Mouse (Mus musculus): Measurements from ENCODE around the gene Copa. TPM values are rescaled to one million over a fixed set of nuclear protein-coding genes. Genes with fewer than 3 reads are reported as not detected.

The Copa gene
- polyA plus RNA-seq, 1 experiment from 2014 or later: 260 TPM

- no peaks in the 10 kb centered on the region for H3K9me3 ChIP-seq (ENCODE audit: low read length)
- H3K27me3 ChIP-seq (ENCODE audit: insufficient read depth, low read length): no peaks in the 10 kb centered on the region
- no peak overlapping the region for H3K4me3 ChIP-seq (ENCODE audit: low read length)
- ATAC-seq (ENCODE audit: low FRiP score, low TSS enrichment): no peak
- 74% methylated on average over 5 of the region's 5 CpGs for WGBS
- H3K4me2 ChIP-seq (replicated peaks; ENCODE audit: low read depth, low read length): no peak overlapping the region
- H3K36me3 ChIP-seq (ENCODE audit: insufficient read depth, low read length): peaks cover 56% of the 10 kb centered on the region
- peaks cover 7% of the 10 kb centered on the region for H3K4me1 ChIP-seq (ENCODE audit: insufficient read depth, low read length)
- no peak overlapping the region for H3K27ac ChIP-seq (ENCODE audit: low read length)
- no peak overlapping the region for H3K9ac ChIP-seq (replicated peaks; ENCODE audit: low read length)
Observed at GRCm38 (mm10) chr1:172077981-172078380, 4.3 kb upstream of the Copa start.

GRCm38 (mm10) chr1:172082899-172083445, 643 bp downstream of the Copa start:
- WGBS: under 1% methylated on average over 24 of the region's 24 CpGs
- no peaks in the 10 kb centered on the region for H3K27me3 ChIP-seq (ENCODE audit: insufficient read depth, low read length)
- ATAC-seq (ENCODE audit: low FRiP score, low TSS enrichment): peak; percentile 83

GRCm38 (mm10) chr1:172093522-172093921, 11.2 kb downstream of the Copa start:
- WGBS: 44% methylated on average over 3 of the region's 3 CpGs
- no peak overlapping the region for H3K9ac ChIP-seq (replicated peaks; ENCODE audit: low read length)
- H3K9me3 ChIP-seq (ENCODE audit: low read length): no peaks in the 10 kb centered on the region
- H3K4me3 ChIP-seq (ENCODE audit: low read length): no peak overlapping the region
- H3K36me3 ChIP-seq (ENCODE audit: insufficient read depth, low read length): peaks cover 64% of the 10 kb centered on the region
- no peak overlapping the region for H3K4me2 ChIP-seq (replicated peaks; ENCODE audit: low read depth, low read length)
- no peaks in the 10 kb centered on the region for H3K27me3 ChIP-seq (ENCODE audit: insufficient read depth, low read length)
- no peaks in the 10 kb centered on the region for H3K4me1 ChIP-seq (ENCODE audit: insufficient read depth, low read length)
- peak overlapping the region; percentile 20 for H3K27ac ChIP-seq (ENCODE audit: low read length)
- peak; percentile 49; the same call in 1 of the 2 replicates for ATAC-seq (ENCODE audit: low FRiP score, low TSS enrichment)

More at GRCm38 (mm10) chr1:172082899-172083445, 643 bp downstream of the Copa start:
- H3K36me3 ChIP-seq (ENCODE audit: insufficient read depth, low read length): peaks cover 21% of the 10 kb centered on the region
- peaks cover 19% of the 10 kb centered on the region for H3K4me1 ChIP-seq (ENCODE audit: insufficient read depth, low read length)
- H3K4me2 ChIP-seq (replicated peaks; ENCODE audit: low read depth, low read length): peak overlapping the region; percentile 68
- H3K27ac ChIP-seq (ENCODE audit: low read length): peak overlapping the region; percentile 69
- no peaks in the 10 kb centered on the region for H3K9me3 ChIP-seq (ENCODE audit: low read length)
- H3K4me3 ChIP-seq (ENCODE audit: low read length): peak overlapping the region; percentile 83
- H3K9ac ChIP-seq (replicated peaks; ENCODE audit: low read length): peak overlapping the region; percentile 94

GRCm38 (mm10) chr1:172094295-172094694, 12.0 kb downstream of the Copa start:
- Histone ChIP-seq H3K4me2 (replicated peaks; ENCODE audit: low read depth, low read length) (no peak overlapping the region), H3K4me3 (ENCODE audit: low read length) (no peak overlapping the region), H3K9me3 (ENCODE audit: low read length) (no peaks in the 10 kb centered on the region), H3K9ac (replicated peaks; ENCODE audit: low read length) (no peak overlapping the region), H3K27ac (ENCODE audit: low read length) (peak overlapping the region; percentile 20; the same call in 1 of the 2 replicates), H3K27me3 (ENCODE audit: insufficient read depth, low read length) (no peaks in the 10 kb centered on the region), H3K36me3 (ENCODE audit: insufficient read depth, low read length) (peaks cover 59% of the 10 kb centered on the region), H3K4me1 (ENCODE audit: insufficient read depth, low read length) (no peaks in the 10 kb centered on the region)
- no peak for ATAC-seq (ENCODE audit: low FRiP score, low TSS enrichment)

GRCm38 (mm10) chr1:172095202-172095601, 12.9 kb downstream of the Copa start:
- no peaks in the 10 kb centered on the region for H3K27me3 ChIP-seq (ENCODE audit: insufficient read depth, low read length)
- H3K4me2 ChIP-seq (replicated peaks; ENCODE audit: low read depth, low read length): no peak overlapping the region
- H3K4me3 ChIP-seq (ENCODE audit: low read length): no peak overlapping the region
- peaks cover 55% of the 10 kb centered on the region for H3K36me3 ChIP-seq (ENCODE audit: insufficient read depth, low read length)
- no peak overlapping the region for H3K9ac ChIP-seq (replicated peaks; ENCODE audit: low read length)
- H3K9me3 ChIP-seq (ENCODE audit: low read length): no peaks in the 10 kb centered on the region
- no peaks in the 10 kb centered on the region for H3K4me1 ChIP-seq (ENCODE audit: insufficient read depth, low read length)
- 79% methylated on average over 6 of the region's 6 CpGs for WGBS
- ATAC-seq (ENCODE audit: low FRiP score, low TSS enrichment): no peak
- no peak overlapping the region for H3K27ac ChIP-seq (ENCODE audit: low read length)

- Histone ChIP-seq H3K9me3 (ENCODE audit: low read length) (no peaks in the 10 kb centered on the region), H3K4me3 (ENCODE audit: low read length) (no peak overlapping the region), H3K4me1 (ENCODE audit: insufficient read depth, low read length) (no peaks in the 10 kb centered on the region), H3K36me3 (ENCODE audit: insufficient read depth, low read length) (peaks cover 56% of the 10 kb centered on the region), H3K27ac (ENCODE audit: low read length) (no peak overlapping the region), H3K4me2 (replicated peaks; ENCODE audit: low read depth, low read length) (no peak overlapping the region), H3K9ac (replicated peaks; ENCODE audit: low read length) (no peak overlapping the region), H3K27me3 (ENCODE audit: insufficient read depth, low read length) (no peaks in the 10 kb centered on the region)
- no peak for ATAC-seq (ENCODE audit: low FRiP score, low TSS enrichment)
- WGBS: 76% methylated on average over 6 of the region's 6 CpGs
Observed at GRCm38 (mm10) chr1:172099325-172100033, 17.1 kb downstream of the Copa start.

- 87% methylated on average over 4 of the region's 4 CpGs for WGBS
- H3K36me3 ChIP-seq (ENCODE audit: insufficient read depth, low read length): peaks cover 81% of the 10 kb centered on the region
Observed at GRCm38 (mm10) chr1:172103619-172104018, 21.3 kb downstream of the Copa start.

GRCm38 (mm10) chr1:172105101-172105500, 22.8 kb downstream of the Copa start:
- Histone ChIP-seq H3K9me3 (ENCODE audit: low read length) (no peaks in the 10 kb centered on the region), H3K4me3 (ENCODE audit: low read length) (no peak overlapping the region), H3K9ac (replicated peaks; ENCODE audit: low read length) (no peak overlapping the region), H3K4me2 (replicated peaks; ENCODE audit: low read depth, low read length) (no peak overlapping the region), H3K4me1 (ENCODE audit: insufficient read depth, low read length) (no peaks in the 10 kb centered on the region), H3K27me3 (ENCODE audit: insufficient read depth, low read length) (no peaks in the 10 kb centered on the region), H3K36me3 (ENCODE audit: insufficient read depth, low read length) (peaks cover 86% of the 10 kb centered on the region), H3K27ac (ENCODE audit: low read length) (no peak overlapping the region)
- no peak for ATAC-seq (ENCODE audit: low FRiP score, low TSS enrichment)
- 71% methylated on average over 11 of the region's 11 CpGs for WGBS

More at GRCm38 (mm10) chr1:172103619-172104018, 21.3 kb downstream of the Copa start:
- Histone ChIP-seq H3K4me1 (ENCODE audit: insufficient read depth, low read length) (no peaks in the 10 kb centered on the region), H3K27ac (ENCODE audit: low read length) (no peak overlapping the region), H3K4me3 (ENCODE audit: low read length) (no peak overlapping the region), H3K9me3 (ENCODE audit: low read length) (no peaks in the 10 kb centered on the region), H3K4me2 (replicated peaks; ENCODE audit: low read depth, low read length) (no peak overlapping the region), H3K27me3 (ENCODE audit: insufficient read depth, low read length) (no peaks in the 10 kb centered on the region), H3K9ac (replicated peaks; ENCODE audit: low read length) (no peak overlapping the region)
- ATAC-seq (ENCODE audit: low FRiP score, low TSS enrichment): no peak

GRCm38 (mm10) chr1:172107777-172108477, 25.6 kb downstream of the Copa start:
- peaks cover 89% of the 10 kb centered on the region for H3K36me3 ChIP-seq (ENCODE audit: insufficient read depth, low read length)
- H3K27ac ChIP-seq (ENCODE audit: low read length): no peak overlapping the region
- H3K9me3 ChIP-seq (ENCODE audit: low read length): no peaks in the 10 kb centered on the region
- no peak overlapping the region for H3K4me3 ChIP-seq (ENCODE audit: low read length)
- no peaks in the 10 kb centered on the region for H3K27me3 ChIP-seq (ENCODE audit: insufficient read depth, low read length)
- 81% methylated on average over 10 of the region's 10 CpGs for WGBS
- H3K4me1 ChIP-seq (ENCODE audit: insufficient read depth, low read length): no peaks in the 10 kb centered on the region
- no peak overlapping the region for H3K4me2 ChIP-seq (replicated peaks; ENCODE audit: low read depth, low read length)
- ATAC-seq (ENCODE audit: low FRiP score, low TSS enrichment): no peak
- no peak overlapping the region for H3K9ac ChIP-seq (replicated peaks; ENCODE audit: low read length)

GRCm38 (mm10) chr1:172116948-172117347, 34.6 kb downstream of the Copa start:
- Histone ChIP-seq H3K27ac (ENCODE audit: low read length) (no peak overlapping the region), H3K4me1 (ENCODE audit: insufficient read depth, low read length) (no peaks in the 10 kb centered on the region), H3K9ac (replicated peaks; ENCODE audit: low read length) (no peak overlapping the region), H3K27me3 (ENCODE audit: insufficient read depth, low read length) (no peaks in the 10 kb centered on the region), H3K9me3 (ENCODE audit: low read length) (no peaks in the 10 kb centered on the region), H3K4me2 (replicated peaks; ENCODE audit: low read depth, low read length) (no peak overlapping the region), H3K36me3 (ENCODE audit: insufficient read depth, low read length) (peaks cover 96% of the 10 kb centered on the region), H3K4me3 (ENCODE audit: low read length) (no peak overlapping the region)
- no peak for ATAC-seq (ENCODE audit: low FRiP score, low TSS enrichment)
- WGBS: 89% methylated on average over 5 of the region's 5 CpGs
